Mouse (Mus musculus) heart, adult 9 months (tissue): ENCODE data around the gene Cdr2.
"Not testable (repeated sequence)": the region's sequence is repeated elsewhere in the genome, so short reads cannot be mapped to it uniquely, and the experiment has no call there.

Experiments
- DNase-seq, 2 experiments: peaks; one replicate each; pipeline ENCODE4 v3.0.0; 2022; ENCODE audit warnings: low spot score in 2 of 2

Gene Cdr2

GRCm38 (mm10) chr7:120982200-120982841 is at the start of gene Cdr2, which contains the start of gene Mfsd13b:
TSS of gene Cdr2 (minus strand) at chr7:120982312.
TSS of gene Mfsd13b (plus strand) at chr7:120982509.
- DNase-seq = peak; percentile 99

GRCm38 (mm10) chr7:121029947-121030346 is 47.8 kb upstream of the Cdr2 start:
- not testable (repeated sequence) for DNase-seq

GRCm38 (mm10) chr7:121026300-121026699 is 44.2 kb upstream of the Cdr2 start:
- DNase-seq = no peak

GRCm38 (mm10) chr7:121025221-121026008 is 43.3 kb upstream of the Cdr2 start:
- no peak for DNase-seq

GRCm38 (mm10) chr7:121020277-121020676 is 38.2 kb upstream of the Cdr2 start:
- DNase-seq = no peak

GRCm38 (mm10) chr7:121018778-121019177 is 36.7 kb upstream of the Cdr2 start:
- DNase-seq = no peak

- no peak for DNase-seq
These were observed 32.4 kb upstream of the Cdr2 start for GRCm38 (mm10) chr7:121014486-121014885.

GRCm38 (mm10) chr7:121011794-121012689 is 29.9 kb upstream of the Cdr2 start:
- DNase-seq = no peak

- no peak for DNase-seq
These were observed 21.8 kb upstream of the Cdr2 start for GRCm38 (mm10) chr7:121003793-121004418.

GRCm38 (mm10) chr7:121002407-121002928 is 20.4 kb upstream of the Cdr2 start:
- DNase-seq = no peak

- no peak for DNase-seq
These were observed 19.8 kb upstream of the Cdr2 start for GRCm38 (mm10) chr7:121001879-121002278.

GRCm38 (mm10) chr7:121000065-121000822 is 18.1 kb upstream of the Cdr2 start:
- DNase-seq = no peak

GRCm38 (mm10) chr7:120999021-120999530 is 17.0 kb upstream of the Cdr2 start:
- no peak for DNase-seq

- no peak for DNase-seq
These were observed 9.1 kb upstream of the Cdr2 start for GRCm38 (mm10) chr7:120991191-120991590.

- no peak for DNase-seq
These were observed 856 bp upstream of the Cdr2 start for GRCm38 (mm10) chr7:120982968-120983367.

- DNase-seq = peak; percentile 22 to 40
These were observed 884 bp downstream of the Cdr2 start for GRCm38 (mm10) chr7:120980931-120981924.

- no peak for DNase-seq
These were observed 2.1 kb downstream of the Cdr2 start for GRCm38 (mm10) chr7:120980041-120980440.

- peak; percentile 62 to 64 for DNase-seq
These were observed 5.0 kb downstream of the Cdr2 start for GRCm38 (mm10) chr7:120977063-120977462.

- DNase-seq = no peak
These were observed 8.1 kb downstream of the Cdr2 start for GRCm38 (mm10) chr7:120974001-120974400.
